Mouse (Mus musculus) left cerebral cortex, postnatal 10 days (tissue): ENCODE measurements around the gene Fpr2. TPM values are rescaled to one million over a fixed set of nuclear protein-coding genes. Genes with fewer than 3 reads are reported as not detected.
A peak's percentile ranks its signal among the peaks of the same experiment; 100 is the strongest.
"Not testable (repeated sequence)": the region's sequence is repeated elsewhere in the genome, so short reads cannot be mapped to it uniquely, and the experiment has no call there.

ENCODE experiments used
- DNase-seq, 2 experiments: peaks; one replicate each; pipeline ENCODE4 v3.0.0; 2021 to 2022; ENCODE audit warnings: low spot score in 2 of 2, mixed read lengths in 1 of 2; ENCODE audit errors: extremely low spot score in 1 of 2
- intact Hi-C: fragments of 180-260 bp; cut with DNase I; formaldehyde crosslinking; loops from one replicate; pipeline ENCODE4 v1.15.1; 2025
- total RNA-seq, 2 experiments: library from RNA; stranded (reverse); gene quantifications; 2 replicates each; pipeline ENCODE4 v1.2.3; 2021

Fpr2 gene
- total RNA-seq = not detected

DNA sequence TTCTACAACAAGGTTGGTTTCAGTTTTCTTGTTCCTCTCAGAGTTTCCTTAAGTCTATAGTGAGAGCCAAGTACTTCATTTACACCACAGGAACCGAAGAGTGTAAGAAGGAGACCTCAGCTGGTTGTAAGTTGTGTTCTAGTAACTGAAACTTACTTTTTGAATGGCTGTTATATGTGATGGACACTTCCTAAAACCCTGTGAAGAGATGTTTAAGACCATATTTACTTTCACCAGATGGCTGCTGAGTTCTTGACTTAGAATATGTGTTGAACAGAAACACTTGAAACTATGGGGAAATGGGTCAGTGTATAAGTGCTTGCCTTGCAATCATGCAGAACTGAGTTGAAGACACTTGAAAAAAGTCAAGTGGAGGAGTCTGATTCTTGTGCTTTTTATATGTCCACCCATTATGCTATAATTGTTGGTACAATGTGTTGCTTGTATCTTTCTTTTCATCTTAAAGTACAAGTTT is at the start of gene Fpr2, which contains the start of gene Fpr3:
Gene Fpr2, plus strand, starts transcription at position 51 of the 475 bp plus-strand sequence.
Gene Fpr3, plus strand, starts transcription at position 79 of the 475 bp plus-strand sequence.
- intact Hi-C loops = no loop called here

DNA sequence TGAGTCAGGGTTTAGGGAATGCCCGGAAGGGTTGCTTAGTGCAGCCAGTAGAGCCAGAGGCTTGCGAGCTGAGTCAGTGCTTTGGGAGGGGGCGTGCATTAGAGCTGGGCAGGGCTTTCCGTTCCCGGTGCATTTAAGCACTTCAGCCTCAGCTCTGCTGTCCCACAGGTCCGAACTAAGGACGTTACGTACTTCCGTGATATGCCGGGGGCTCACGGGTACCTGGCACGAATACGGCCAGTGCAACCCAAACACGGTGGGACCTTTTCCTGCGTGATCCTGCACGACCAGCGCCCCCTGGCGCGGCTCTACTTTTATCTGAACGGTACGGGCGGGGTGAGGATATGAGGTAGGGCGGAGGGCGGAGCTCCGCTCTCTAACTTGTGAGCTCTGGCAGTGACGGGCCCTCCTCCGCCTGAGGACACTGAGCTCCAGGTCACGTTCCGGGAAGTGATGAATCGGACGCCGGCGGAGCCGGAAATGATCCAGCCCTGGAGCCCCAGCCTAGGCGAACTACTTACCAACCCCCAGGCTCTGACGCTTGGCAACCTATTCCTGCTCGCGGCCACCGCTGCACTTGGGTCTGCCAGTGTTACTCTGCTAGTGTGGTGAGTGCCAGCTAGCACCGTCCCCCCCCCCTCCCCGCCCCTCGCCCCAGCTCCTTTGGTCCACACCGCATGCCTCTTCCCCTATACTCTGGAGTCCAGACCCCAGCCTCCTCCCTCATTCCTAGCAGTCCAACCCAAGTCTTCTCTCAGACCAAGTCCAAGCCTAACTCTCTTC is 49.5 kb upstream of the Fpr2 start:
- DNase-seq = peak; percentile 93 to 97
- intact Hi-C loops = no loop called here

More for the DNA sequence above, at the start of gene Fpr2, which contains the start of gene Fpr3:
- DNase-seq = no peak

DNA sequence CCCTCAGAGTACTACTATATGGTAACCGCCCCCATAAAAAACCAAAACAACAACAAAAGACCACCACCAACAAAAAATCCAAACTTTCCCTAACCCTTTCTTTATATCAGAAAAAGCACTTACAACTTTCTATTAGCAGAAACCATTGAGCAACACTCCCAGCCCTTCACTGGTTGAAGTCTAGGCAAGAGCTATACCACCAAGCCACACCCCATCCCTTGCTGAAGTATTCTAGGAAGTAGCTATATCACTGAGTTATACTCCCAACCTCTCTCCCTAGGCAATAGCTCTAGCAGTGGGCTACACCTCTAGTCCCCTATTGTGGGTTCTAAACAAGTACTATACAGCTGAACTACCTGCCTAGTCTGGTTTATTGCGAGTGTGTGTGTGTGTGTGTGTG is 48.3 kb upstream of the Fpr2 start:
- DNase-seq = no peak
- intact Hi-C loops = no loop called here

DNA sequence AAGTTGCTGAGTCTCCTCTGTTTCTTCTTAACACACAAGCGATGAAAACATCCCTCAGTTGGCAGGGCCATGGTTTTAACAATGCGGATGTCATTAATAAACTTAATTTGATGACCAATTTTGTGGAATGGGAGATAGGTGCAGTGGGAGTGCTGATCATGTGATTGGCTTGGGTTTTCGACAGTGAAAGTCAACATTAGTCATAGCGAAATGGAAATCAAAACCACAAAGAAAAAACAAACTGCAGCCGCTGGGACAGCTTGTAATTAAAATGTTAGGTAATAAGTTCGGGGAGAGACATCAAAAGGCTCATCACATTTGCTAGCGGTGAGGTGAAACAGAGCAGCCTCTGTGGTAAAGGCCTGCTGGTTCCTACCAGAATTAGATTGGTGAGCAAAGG is 46.8 kb upstream of the Fpr2 start:
- no peak for DNase-seq
- intact Hi-C loops = no loop called here

DNA sequence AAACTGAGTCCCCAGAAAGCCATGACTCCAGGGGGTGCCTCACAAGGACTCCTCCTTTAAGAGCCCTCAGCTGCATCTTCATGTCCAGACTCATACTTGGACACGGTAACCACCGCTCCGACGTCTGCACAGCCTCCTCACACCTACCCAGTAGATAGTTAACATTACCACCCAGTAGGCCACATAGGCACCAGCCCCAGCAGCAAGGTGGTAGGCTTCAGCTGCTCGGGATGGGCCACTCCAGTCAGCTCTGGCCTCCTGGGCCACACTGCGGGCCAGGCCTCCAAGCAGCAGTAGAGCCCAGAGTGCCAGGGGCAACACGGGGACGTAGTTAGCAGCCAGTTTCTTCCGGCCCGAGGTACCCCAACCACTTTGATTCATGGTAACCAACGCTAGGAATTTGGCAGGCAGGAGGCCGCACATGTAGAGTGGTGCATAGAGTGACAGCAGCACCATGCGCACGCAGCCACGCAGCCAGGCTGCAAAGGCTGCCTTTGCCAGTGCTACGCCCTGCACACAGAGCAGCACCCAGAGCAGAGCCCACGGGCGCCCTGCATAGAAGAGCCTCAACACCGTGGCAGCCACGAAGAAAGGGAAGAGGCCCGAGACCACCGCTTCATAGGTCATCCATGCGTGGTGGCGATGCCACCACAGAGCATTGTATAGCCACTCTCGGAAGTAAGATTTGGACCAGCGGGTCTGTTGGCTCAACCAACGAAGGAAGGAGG is 43.9 kb upstream of the Fpr2 start:
- no peak for DNase-seq
- intact Hi-C loops = no loop called here

DNA sequence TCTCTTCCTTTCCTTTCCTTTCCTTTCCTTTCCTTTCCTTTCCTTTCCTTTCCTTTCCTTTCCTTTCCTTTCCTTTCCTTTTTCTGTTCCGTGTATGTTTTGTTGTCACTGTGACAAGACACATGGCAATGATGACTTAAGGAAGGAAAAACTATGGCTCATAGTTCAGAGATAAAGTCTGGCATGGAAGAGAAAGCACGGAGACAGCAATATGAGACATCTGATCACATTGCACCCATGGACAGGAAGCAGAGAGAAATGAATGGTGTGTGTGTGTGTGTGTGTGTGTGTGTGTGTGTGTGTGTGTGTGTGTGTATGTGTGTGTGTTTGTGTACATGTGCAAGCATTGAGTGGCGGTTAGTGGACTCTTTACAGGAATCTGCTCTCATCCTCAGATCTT is 43.0 kb upstream of the Fpr2 start:
- intact Hi-C loops, DNase-seq: not testable (repeated sequence)

DNA sequence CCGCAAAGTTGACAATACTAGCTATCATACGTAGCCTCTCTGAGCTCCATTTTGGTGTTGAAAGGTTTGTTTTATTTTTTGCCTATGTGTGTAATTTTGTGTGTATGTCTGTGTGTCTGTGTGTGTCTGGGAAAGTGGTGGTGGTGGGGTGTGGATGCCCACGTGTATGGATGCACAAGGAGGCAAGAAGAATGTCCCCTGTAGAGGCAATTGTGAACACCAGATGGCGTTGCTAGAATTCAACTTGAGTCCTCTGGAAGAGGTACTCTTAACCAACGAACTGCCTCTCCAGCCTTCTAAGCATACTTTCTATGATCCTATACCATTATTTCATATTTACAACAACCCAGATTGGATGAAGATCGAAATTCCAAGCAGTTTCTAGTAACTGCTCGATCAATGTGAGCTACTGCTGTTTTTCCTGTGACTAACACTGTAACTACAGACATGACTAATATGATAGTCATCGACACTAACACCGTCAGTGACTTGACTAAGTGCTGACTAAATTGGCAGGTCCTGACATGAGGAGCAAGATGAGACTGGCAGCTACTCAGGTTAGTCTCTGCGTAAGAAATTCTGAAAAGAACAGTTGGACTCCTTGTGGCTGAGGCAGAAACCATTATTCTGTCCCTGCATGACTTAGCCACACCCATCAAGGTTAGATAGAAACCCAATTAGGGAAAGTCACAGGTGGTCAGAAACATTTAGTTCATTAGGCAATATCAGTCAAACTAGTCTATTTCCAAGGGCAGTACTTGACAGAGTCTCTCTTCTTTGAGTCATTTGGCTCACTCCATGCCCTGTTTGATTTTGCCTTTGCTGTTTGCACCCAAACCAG is 42.2 kb upstream of the Fpr2 start:
- intact Hi-C loops = no loop called here

DNA sequence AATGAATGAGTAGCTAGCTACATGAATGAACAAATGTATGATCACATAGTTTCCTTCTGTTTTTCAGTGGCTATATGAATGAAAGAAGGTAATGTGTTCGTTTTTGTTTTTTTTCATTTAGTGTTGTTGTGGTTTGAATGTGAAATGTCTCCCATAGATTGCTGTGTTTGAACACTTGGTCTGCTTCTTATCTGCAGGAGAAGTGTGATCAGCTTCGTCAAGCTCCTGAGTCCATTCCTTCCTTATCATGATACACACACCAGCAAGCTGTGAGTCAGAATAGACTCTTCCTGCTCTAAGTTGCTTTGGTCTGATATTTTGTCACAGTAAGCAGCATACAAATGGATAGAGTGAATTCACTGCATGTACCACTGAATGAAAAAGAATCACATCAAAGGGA is 38.6 kb upstream of the Fpr2 start:
- intact Hi-C loops = no loop called here
- no peak for DNase-seq

More for the DNA sequence above, 42.2 kb upstream of the Fpr2 start:
- DNase-seq = no peak

DNA sequence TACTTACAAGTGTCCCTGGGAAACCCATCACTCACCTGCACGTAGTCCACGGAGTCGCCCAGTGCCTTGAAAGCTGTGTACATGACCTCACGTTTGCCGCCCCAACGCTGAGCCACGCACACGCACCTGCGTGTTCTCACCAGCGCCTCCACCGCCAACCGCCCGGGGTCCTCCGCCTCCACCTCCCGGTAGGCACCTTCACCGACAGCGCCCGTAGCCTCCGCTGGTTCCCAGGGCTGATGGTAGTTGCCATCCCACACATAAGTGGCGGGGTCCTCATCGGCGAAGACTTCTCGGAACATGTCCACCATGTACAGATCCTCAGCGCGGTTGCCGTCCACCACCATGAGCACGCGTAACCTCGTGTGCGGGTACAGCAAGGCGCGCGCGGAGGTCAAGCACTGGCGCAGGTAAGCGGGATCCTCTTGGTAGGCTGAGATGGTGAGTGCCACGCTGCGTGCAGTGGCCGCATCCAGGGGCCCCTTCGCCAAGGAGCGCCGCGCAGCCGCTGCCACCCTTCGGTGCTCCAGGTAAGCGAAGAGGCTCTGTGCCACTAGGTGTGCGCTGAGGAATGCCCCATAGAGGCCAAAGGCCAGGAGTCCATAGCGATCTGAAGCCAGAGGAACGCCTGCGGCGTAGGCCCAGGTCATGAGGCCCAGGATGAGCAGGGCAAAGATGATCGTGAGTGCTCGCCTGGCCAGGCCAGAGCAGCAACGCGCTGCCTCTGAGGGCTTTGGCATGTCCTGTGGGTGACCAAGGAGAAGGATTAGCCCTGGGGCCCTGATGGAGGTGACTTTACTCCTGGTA is 37.5 kb upstream of the Fpr2 start:
- intact Hi-C loops = no loop called here
- peak in 1 of 2 experiments; percentile 50 for DNase-seq

DNA sequence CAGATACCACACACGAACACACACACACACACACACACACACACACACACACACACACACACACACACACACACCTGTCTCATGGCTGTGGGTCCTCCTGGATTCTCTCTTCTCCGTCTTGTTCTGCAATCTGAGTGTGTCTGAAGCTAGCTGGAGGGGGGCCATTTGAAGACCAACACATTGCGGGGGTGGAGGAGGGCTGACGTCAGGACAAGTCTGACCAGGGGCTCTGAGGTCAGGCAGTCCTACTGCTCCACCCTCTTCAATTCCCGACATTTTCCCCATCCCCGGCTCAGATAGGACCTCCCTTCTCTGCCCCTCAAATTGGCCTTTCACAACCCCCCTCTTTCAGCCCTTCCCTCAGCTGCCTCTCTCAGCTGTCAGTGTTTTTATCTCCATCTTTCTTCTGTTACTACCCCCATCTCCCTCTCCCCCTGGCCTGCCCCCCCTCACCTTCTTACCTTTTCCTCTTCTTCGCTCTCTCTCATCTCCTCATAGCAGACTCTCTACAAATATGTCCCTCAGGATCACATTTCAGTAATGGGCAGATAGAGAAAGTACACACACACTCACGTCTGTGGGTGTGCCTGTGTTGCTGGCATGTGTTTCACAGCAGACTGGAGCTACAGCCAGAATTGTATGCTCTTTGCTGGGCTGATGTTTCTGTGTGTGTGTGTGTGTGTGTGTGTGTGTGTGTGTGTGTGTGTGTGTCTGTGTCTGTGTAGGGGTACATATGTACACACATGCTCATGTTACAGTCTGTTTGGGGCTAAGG is 32.4 kb upstream of the Fpr2 start, which contains the start of gene Has1:
Gene Has1, minus strand, starts transcription at position 142 of the 775 bp plus-strand sequence.
- DNase-seq = no peak
- intact Hi-C loops = loop anchor here (5.0 kb wide), 1 partner anchor 42 kb away; no protein-coding TSS in a partner anchor

DNA sequence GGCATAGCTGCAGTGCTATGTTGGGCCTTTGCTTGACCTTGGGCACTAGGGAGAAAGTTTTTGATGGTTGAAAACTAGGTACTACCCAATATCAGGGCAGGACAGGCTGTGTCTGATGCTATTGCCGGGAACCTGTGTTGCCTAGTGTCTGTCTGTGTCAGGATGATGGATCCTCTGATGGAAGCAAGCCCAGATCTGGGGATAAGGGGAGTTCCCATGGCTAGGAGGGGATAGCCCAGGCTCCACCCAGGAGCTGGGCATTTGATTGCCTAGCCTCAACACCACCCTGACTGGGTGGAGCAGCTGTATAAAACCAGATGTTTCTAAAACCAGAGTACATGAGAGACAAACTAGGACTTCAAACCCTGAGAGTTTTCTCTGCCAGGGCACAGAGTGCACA is 31.0 kb upstream of the Fpr2 start:
- DNase-seq = no peak
- intact Hi-C loops = loop anchor here (5.0 kb wide), 1 partner anchor 41 kb away; no protein-coding TSS in a partner anchor

DNA sequence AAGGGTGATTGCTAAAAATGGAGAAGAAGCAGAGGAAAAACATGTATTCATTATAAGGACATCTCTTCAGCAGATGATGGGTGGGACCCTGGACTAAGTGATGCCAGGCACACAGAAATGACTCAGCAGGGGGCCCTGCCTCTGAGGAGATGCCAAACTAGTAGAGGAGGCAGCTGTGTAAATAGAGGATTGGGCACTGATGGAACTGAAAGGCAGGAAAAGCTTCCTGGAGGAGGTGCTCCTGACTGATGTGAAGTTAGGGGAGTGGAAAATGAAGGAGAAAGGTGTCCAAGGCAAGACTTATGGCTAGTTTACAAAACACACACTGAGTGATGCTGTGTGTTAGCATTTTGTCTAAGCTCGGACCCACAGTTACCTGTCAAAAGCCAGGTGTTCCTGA is 30.2 kb upstream of the Fpr2 start:
- no peak for DNase-seq
- intact Hi-C loops = loop anchor here (5.0 kb wide), 1 partner anchor 40 kb away; no protein-coding TSS in a partner anchor

DNA sequence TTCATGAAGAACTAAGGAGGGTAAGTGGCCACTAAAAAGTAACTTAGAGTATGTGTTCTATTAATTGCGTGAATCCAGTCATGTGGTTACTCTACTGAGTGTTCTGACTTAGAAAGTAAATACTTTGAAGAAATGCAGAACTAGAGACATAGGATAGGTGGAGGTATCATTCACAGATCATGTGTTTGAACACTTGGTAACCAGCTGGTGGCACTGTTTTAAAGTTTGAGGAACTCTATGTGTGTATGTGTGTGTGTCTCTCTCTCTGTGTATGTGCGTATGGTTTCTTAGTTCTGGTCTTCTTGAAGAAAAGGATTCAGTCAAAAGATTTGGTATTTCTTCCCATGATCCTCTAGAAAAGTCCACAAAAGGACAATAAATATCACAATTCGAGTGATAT is 27.5 kb upstream of the Fpr2 start:
- intact Hi-C loops = no loop called here
- no peak for DNase-seq

DNA sequence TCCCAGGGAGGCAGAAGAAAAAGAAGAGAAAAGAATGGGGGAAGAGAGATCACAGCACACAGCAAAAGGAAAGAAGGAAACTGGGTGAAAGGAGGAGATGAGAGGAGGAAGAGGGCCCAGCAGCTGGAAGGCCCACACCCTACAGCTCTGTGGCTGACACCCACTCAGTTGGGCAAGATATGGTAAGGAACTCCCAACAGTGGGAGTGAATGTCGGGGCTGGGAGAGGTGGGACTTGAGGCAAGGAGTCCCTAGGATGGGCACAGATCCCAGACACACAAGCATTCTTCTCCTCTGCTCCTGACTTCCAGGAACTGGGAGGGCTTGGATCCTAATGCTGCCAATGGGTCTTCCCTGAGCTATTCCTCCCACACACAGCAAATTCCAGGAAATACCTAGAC is 25.3 kb upstream of the Fpr2 start:
- intact Hi-C loops = no loop called here
- DNase-seq = no peak

DNA sequence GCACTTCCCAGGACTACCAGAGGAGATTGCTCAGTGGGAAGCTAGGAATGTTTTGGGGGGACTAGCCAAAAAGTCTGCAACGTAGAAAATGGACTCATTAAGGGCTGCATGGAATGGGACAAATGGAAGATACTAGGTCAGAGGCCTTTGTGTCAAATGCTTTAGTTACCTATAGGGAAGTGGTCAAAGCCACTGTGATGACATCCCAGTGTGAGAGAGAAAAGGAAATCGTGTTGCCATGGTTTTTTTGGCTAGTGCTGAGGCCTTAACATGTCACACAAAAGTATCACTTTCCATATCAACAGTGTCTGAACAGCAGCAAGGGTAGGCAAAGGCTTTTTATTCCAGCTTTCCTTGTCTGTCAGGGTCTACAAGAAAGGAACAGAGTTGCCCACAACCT is 22.5 kb upstream of the Fpr2 start:
- no peak for DNase-seq
- intact Hi-C loops = no loop called here

DNA sequence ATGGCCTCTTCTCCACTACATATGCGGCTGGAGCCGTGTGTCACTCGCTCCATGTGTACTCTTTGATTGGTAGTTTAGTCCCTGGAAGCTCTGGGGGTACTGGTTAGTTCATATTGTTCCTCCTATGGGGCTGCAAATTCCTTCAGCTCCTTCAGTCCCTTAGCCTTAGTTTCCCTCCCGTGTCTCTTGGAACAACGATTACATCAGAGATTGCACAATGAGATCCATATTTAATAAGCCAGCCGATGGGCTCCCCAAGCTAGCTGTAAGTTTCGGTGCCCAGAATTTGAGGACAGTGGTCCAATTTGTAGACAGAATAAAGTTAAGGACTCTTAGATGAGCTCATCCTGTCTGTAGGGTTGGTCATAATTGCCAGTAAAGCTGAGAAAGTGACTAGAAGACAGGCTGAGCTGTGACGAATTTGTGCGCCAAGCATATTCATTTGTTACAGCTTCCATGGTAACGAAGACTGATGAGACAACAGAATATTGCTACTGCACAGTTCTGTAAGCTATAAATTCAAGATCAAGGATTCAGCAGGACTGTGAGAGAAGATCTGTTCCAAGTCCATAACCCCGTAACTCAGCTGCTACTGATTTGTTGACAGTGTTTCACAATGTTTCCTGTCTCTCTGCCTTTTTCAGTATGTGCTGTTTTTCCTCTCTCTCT is 20.7 kb upstream of the Fpr2 start:
- intact Hi-C loops = no loop called here
- no peak for DNase-seq
